Mouse (Mus musculus) CD4-positive, CD25-positive, alpha-beta regulatory T cell, adult 4 months (primary cell): Measurements from ENCODE around the gene Epha1. TPM values are rescaled to one million over a fixed set of nuclear protein-coding genes. Genes with fewer than 3 reads are reported as not detected.

Experiments used
- ATAC-seq: one replicate; pipeline ENCODE4 v1.8.0; 2017
- polyA plus RNA-seq, 2 experiments: library from polyadenylated mRNA; unstranded; fragments of 100-300 nt; shearing (Covaris generic); gene quantifications; one replicate each; pipeline ENCODE4 v1.2.1; 2017

The Epha1 gene
- polyA plus RNA-seq, 2 experiments from 2014 or later = 0.98 to 1.2 TPM

- no peak for ATAC-seq
Measured at GRCm38 (mm10) chr6:42373669-42374430, 782 bp upstream of the Epha1 start.

GRCm38 (mm10) chr6:42372421-42372815, 650 bp downstream of the Epha1 start:
- ATAC-seq = no peak

- ATAC-seq = no peak
Measured at GRCm38 (mm10) chr6:42372001-42372400, 1.1 kb downstream of the Epha1 start.

- no peak for ATAC-seq
Measured at GRCm38 (mm10) chr6:42370630-42371363, 2.3 kb downstream of the Epha1 start.

GRCm38 (mm10) chr6:42369870-42370269, 3.2 kb downstream of the Epha1 start:
- ATAC-seq = no peak

GRCm38 (mm10) chr6:42365215-42365614, 7.9 kb downstream of the Epha1 start:
- no peak for ATAC-seq

GRCm38 (mm10) chr6:42364607-42365006, 8.5 kb downstream of the Epha1 start:
- ATAC-seq = no peak

GRCm38 (mm10) chr6:42364066-42364465, 9.0 kb downstream of the Epha1 start:
- ATAC-seq = no peak

- ATAC-seq = no peak
Measured at GRCm38 (mm10) chr6:42362974-42363373, 10.1 kb downstream of the Epha1 start.

GRCm38 (mm10) chr6:42362497-42362896, 10.6 kb downstream of the Epha1 start:
- no peak for ATAC-seq

- no peak for ATAC-seq
Measured at GRCm38 (mm10) chr6:42362074-42362473, 11.0 kb downstream of the Epha1 start.

- no peak for ATAC-seq
Measured at GRCm38 (mm10) chr6:42361041-42361895, 11.8 kb downstream of the Epha1 start.

GRCm38 (mm10) chr6:42360231-42360840, 12.7 kb downstream of the Epha1 start:
- ATAC-seq = no peak

GRCm38 (mm10) chr6:42359364-42360147, 13.5 kb downstream of the Epha1 start:
- ATAC-seq = no peak

- no peak for ATAC-seq
Measured at GRCm38 (mm10) chr6:42358901-42359300, 14.2 kb downstream of the Epha1 start.

GRCm38 (mm10) chr6:42357901-42358300, 15.2 kb downstream of the Epha1 start:
- no peak for ATAC-seq

GRCm38 (mm10) chr6:42356913-42357312, 16.2 kb downstream of the Epha1 start:
- no peak for ATAC-seq

GRCm38 (mm10) chr6:42355794-42356600, 17.1 kb downstream of the Epha1 start:
- ATAC-seq = no peak

GRCm38 (mm10) chr6:42355366-42355765, 17.7 kb downstream of the Epha1 start:
- ATAC-seq = no peak

- no peak for ATAC-seq
Measured at GRCm38 (mm10) chr6:42354076-42355019, 18.7 kb downstream of the Epha1 start.
